Mouse (Mus musculus): ENCODE measurements at regions not wholly inside any gene's neighbourhood (a gene's known extent, or its start where the extent isn't known, plus 50 kb on each side); places are given as distances from the start of the nearest gene placed in this dataset.
A peak's percentile ranks its signal among the peaks of the same experiment; 100 is the strongest.

GRCm38 (mm10) chr17:9931526-9931925 lies 262.0 kb upstream of the Pabpc6 start:
- ATAC-seq (ENCODE audit: borderline replicate concordance, extremely low read depth, low FRiP score, low TSS enrichment) = no peak
- Histone ChIP-seq H3K27ac (no peak overlapping the region), H3K36me3 (no peaks in the 10 kb centered on the region), H3K4me1 (peaks cover 31% of the 10 kb centered on the region), H3K27me3 (no peaks in the 10 kb centered on the region), H3K9ac (no peak overlapping the region), H3K9me3 (no peaks in the 10 kb centered on the region), H3K4me3 (no peak overlapping the region), H3K4me2 (no peak overlapping the region)
- WGBS = 80% methylated on average over 6 of the region's 6 CpGs

DNA sequence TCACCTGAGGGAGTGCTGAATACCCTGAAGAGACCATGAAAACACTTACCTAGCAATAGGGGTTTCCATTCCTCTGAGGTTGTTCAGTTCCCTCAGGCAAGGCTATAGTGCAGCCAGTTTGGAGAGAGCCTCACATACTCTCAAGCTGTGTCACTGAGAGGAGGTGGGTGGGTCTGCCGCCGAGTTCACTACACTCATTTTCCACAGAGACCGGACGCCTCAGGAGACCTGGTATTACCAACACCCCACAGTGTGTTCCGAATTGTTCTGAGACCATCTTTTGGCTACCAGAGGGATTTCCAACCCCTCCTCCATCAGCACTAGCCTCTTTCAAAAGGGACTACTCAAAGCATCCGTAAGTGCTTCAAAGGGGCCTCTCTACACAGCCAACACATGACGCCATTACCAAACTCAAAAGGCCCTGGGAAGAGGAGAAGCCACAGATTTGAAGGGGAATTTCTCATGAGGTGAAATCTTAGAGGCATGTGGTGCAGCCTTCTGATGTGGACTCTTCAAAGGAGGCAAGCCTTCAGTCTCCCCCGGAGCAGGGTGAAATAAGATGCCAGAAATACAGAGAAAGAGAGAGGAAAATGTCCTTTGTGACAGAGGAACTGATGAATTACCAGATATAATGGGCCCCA lies 260.1 kb upstream of the Pabpc6 start:
- no peak overlapping the region for H3K9ac ChIP-seq
- no peak overlapping the region for H3K27ac ChIP-seq
- H3K27me3 ChIP-seq = no peaks in the 10 kb centered on the region
- H3K4me1 ChIP-seq = peaks cover 36% of the 10 kb centered on the region
- no peak for ATAC-seq (ENCODE audit: borderline replicate concordance, extremely low read depth, low FRiP score, low TSS enrichment)
- H3K4me3 ChIP-seq = no peak overlapping the region
- WGBS = 68% methylated on average over 8 of the region's 8 CpGs
- H3K9me3 ChIP-seq = no peaks in the 10 kb centered on the region
- no peak overlapping the region for H3K4me2 ChIP-seq
- H3K36me3 ChIP-seq = no peaks in the 10 kb centered on the region

GRCm38 (mm10) chr17:9927724-9928123 lies 258.2 kb upstream of the Pabpc6 start:
- WGBS = 18% methylated on average over 8 of the region's 8 CpGs
- peak; percentile 58; the same call in 1 of the 2 replicates for ATAC-seq (ENCODE audit: borderline replicate concordance, extremely low read depth, low FRiP score, low TSS enrichment)
- no peak overlapping the region for H3K9ac ChIP-seq

GRCm38 (mm10) chr17:9926308-9926707 lies 256.8 kb upstream of the Pabpc6 start:
- Histone ChIP-seq H3K4me3 (no peak overlapping the region), H3K9me3 (no peaks in the 10 kb centered on the region), H3K9ac (no peak overlapping the region), H3K27ac (peak overlapping the region; percentile 46; the same call in 1 of the 2 replicates), H3K36me3 (no peaks in the 10 kb centered on the region), H3K27me3 (no peaks in the 10 kb centered on the region), H3K4me1 (peaks cover 36% of the 10 kb centered on the region), H3K4me2 (no peak overlapping the region)
- 40% methylated on average over 4 of the region's 4 CpGs for WGBS
- ATAC-seq (ENCODE audit: borderline replicate concordance, extremely low read depth, low FRiP score, low TSS enrichment) = peak; percentile 75; the same call in 1 of the 2 replicates

More at GRCm38 (mm10) chr17:9927724-9928123, 258.2 kb upstream of the Pabpc6 start:
- peaks cover 36% of the 10 kb centered on the region for H3K4me1 ChIP-seq
- H3K27me3 ChIP-seq = no peaks in the 10 kb centered on the region
- H3K9me3 ChIP-seq = no peaks in the 10 kb centered on the region
- H3K4me3 ChIP-seq = no peak overlapping the region
- H3K4me2 ChIP-seq = no peak overlapping the region
- H3K36me3 ChIP-seq = no peaks in the 10 kb centered on the region
- peak overlapping the region; percentile 48; the same call in 1 of the 2 replicates for H3K27ac ChIP-seq

DNA sequence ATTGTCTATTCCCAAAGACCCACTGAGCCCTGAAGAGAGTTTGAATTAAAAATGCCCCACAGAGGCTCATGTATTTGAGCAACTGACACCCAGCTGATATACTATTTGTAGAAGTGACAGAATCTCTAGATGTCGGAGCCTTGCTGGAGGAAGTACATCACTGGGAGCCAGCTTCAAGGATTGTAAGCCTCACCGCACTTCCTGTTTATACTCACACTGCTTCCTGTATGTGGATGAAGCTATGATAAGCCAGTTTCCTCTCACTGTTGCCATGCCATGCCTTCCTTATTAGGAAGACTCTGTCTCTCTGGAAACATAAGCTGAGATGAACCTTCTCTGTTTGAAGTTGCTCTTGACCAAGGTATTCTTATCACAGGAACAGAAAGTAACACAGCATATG lies 251.8 kb upstream of the Pabpc6 start:
- no peaks in the 10 kb centered on the region for H3K9me3 ChIP-seq
- H3K27me3 ChIP-seq = no peaks in the 10 kb centered on the region
- H3K27ac ChIP-seq = no peak overlapping the region
- H3K9ac ChIP-seq = no peak overlapping the region
- no peaks in the 10 kb centered on the region for H3K36me3 ChIP-seq
- WGBS = 70% methylated on average over 2 of the region's 2 CpGs
- H3K4me1 ChIP-seq = 0 out of 2 replicates have a peak, but pooled peaks cover 5% of the 10 kb centered on the region
- ATAC-seq (ENCODE audit: borderline replicate concordance, extremely low read depth, low FRiP score, low TSS enrichment) = no peak
- H3K4me2 ChIP-seq = no peak overlapping the region
- H3K4me3 ChIP-seq = no peak overlapping the region

DNA sequence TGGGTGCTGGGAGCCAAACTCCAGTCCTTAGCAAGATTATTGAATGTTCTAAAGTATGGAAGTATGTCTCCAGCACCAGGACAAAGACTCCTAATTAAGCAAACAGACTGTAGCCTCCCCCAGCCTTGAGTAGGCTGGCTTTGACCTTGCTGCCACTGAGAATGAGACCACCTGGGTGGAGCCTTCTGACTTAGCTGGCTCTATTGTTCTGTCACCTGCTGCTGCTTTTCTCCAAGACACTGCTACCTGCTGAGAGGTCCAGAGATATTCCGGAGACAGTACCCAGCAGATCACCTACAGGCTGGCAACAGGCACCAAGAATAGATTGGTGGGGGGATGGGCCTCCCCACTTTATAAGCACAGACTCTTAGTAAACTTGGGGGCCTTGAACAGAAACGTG lies 247.5 kb upstream of the Pabpc6 start:
- 30% methylated on average over 2 of the region's 2 CpGs for WGBS
- H3K4me3 ChIP-seq = no peak overlapping the region

DNA sequence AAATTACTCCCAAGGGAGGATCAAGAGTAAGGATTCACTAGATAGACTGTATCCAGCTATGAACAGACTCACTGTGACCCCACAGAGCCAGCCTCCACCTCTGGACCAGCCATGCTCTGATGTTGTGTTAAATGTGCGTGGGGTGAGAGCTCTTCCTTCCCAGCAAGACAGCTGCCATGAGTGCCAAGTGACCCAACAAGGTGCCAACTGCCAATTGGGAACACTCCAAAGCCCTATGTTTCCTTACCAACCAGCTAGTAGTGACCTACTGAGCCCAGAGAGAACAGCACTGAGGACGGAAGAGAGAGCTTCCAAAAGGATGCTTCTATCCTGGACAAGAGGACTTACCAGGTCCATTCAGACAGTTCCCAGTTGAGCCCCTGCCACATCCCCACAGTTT lies 241.3 kb upstream of the Pabpc6 start:
- Histone ChIP-seq H3K4me1 (peaks cover 7% of the 10 kb centered on the region), H3K9ac (no peak overlapping the region), H3K27me3 (no peaks in the 10 kb centered on the region), H3K9me3 (no peaks in the 10 kb centered on the region), H3K4me3 (no peak overlapping the region), H3K27ac (no peak overlapping the region), H3K36me3 (no peaks in the 10 kb centered on the region), H3K4me2 (no peak overlapping the region)
- 90% methylated on average over 2 of the region's 2 CpGs for WGBS
- no peak for ATAC-seq (ENCODE audit: borderline replicate concordance, extremely low read depth, low FRiP score, low TSS enrichment)

More for the DNA sequence above, 247.5 kb upstream of the Pabpc6 start:
- Histone ChIP-seq H3K27ac (no peak overlapping the region), H3K9ac (no peak overlapping the region), H3K4me1 (no peaks in the 10 kb centered on the region), H3K36me3 (no peaks in the 10 kb centered on the region), H3K27me3 (no peaks in the 10 kb centered on the region), H3K4me2 (no peak overlapping the region), H3K9me3 (no peaks in the 10 kb centered on the region)
- no peak for ATAC-seq (ENCODE audit: borderline replicate concordance, extremely low read depth, low FRiP score, low TSS enrichment)

DNA sequence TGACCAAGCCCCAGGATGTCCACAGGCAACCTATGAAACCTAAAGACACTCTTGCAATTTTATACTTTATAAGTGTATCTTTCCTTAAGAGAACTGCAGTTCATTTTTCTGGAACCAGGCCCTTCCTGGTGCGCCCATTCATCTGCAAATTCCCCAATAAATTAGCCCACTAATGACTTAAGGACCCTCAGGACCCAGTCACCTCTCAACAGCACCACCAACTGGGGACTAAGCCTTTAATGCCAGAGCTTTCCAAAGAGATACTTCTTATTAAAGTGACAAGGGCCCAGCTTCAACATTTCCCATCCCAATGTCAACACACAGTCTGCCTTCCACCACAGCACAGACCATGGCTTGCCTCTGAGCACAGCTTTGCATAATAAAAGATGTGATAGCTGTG lies 237.6 kb upstream of the Pabpc6 start:
- Histone ChIP-seq H3K9ac (no peak overlapping the region), H3K4me2 (no peak overlapping the region), H3K27ac (no peak overlapping the region), H3K36me3 (no peaks in the 10 kb centered on the region), H3K27me3 (no peaks in the 10 kb centered on the region), H3K9me3 (no peaks in the 10 kb centered on the region), H3K4me3 (no peak overlapping the region), H3K4me1 (peaks cover 36% of the 10 kb centered on the region)
- ATAC-seq (ENCODE audit: borderline replicate concordance, extremely low read depth, low FRiP score, low TSS enrichment) = no peak
- WGBS = 84% methylated on average over 1 of the region's 1 CpGs

GRCm38 (mm10) chr17:9905501-9906462 lies 236.3 kb upstream of the Pabpc6 start:
- Histone ChIP-seq H3K27ac (peak overlapping the region; percentile 70), H3K4me2 (peak overlapping the region; percentile 48), H3K36me3 (no peaks in the 10 kb centered on the region), H3K27me3 (no peaks in the 10 kb centered on the region), H3K4me3 (0 out of 2 replicates have a peak overlapping the region, but pooled peaks have one; percentile 20), H3K4me1 (peaks cover 36% of the 10 kb centered on the region), H3K9ac (no peak overlapping the region), H3K9me3 (no peaks in the 10 kb centered on the region)
- peak; percentile 56; the same call in 1 of the 2 replicates for ATAC-seq (ENCODE audit: borderline replicate concordance, extremely low read depth, low FRiP score, low TSS enrichment)
- 5% methylated on average over 12 of the region's 12 CpGs for WGBS

DNA sequence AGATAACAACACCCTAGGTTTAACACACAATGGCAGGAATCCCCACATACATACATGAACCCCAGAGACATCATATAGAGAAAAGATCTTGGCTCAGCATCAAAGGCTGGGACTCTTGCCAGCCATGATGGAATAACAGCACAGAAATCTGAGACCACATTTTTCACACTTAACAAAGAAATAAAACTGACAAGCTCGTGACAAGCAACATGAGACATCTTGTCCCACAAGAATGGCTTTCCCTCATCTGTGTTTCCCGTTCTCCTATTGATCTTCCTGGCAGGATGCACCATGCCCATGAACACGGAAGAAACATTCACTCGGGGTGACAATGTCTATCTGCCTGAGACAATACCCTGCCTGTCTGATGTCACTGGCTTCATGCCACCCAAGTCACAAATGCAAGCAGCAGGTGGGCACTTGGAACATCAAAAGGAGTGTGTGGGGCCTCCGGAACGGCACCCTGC lies 235.0 kb upstream of the Pabpc6 start:
- no peak overlapping the region for H3K4me2 ChIP-seq
- H3K27ac ChIP-seq = peak overlapping the region; percentile 70
- H3K4me1 ChIP-seq = peaks cover 36% of the 10 kb centered on the region
- peak; percentile 63 for ATAC-seq (ENCODE audit: borderline replicate concordance, extremely low read depth, low FRiP score, low TSS enrichment)
- H3K9me3 ChIP-seq = no peaks in the 10 kb centered on the region
- no peak overlapping the region for H3K4me3 ChIP-seq
- no peaks in the 10 kb centered on the region for H3K36me3 ChIP-seq
- 10% methylated on average over 6 of the region's 6 CpGs for WGBS
- H3K9ac ChIP-seq = no peak overlapping the region
- no peaks in the 10 kb centered on the region for H3K27me3 ChIP-seq

DNA sequence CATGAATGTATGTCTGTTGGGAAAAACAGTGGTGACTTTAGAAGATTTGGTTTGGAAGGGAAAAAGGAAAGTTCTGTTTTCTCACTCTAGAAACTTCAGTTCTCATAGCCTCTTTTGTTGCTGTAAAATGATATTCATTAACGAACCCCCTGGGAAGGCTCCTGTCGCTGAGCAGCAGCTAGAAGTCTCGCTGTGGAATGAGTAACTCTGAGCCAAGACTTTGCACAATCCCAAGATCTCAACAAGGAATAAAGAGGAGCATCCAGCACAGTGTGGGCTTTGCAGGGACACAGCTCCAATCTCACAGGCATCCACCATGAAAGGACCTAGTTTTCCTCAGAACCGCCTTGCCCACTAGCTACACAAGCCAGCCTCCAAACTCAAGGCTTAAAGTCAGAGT lies 233.8 kb upstream of the Pabpc6 start:
- H3K27ac ChIP-seq = peak overlapping the region; percentile 70; the same call in 1 of the 2 replicates
- WGBS = 67% methylated on average over 4 of the region's 4 CpGs
- no peaks in the 10 kb centered on the region for H3K36me3 ChIP-seq
- H3K27me3 ChIP-seq = no peaks in the 10 kb centered on the region
- H3K4me2 ChIP-seq = no peak overlapping the region
- H3K9me3 ChIP-seq = no peaks in the 10 kb centered on the region
- peaks cover 36% of the 10 kb centered on the region for H3K4me1 ChIP-seq
- no peak overlapping the region for H3K9ac ChIP-seq
- H3K4me3 ChIP-seq = no peak overlapping the region
- ATAC-seq (ENCODE audit: borderline replicate concordance, extremely low read depth, low FRiP score, low TSS enrichment) = no peak

DNA sequence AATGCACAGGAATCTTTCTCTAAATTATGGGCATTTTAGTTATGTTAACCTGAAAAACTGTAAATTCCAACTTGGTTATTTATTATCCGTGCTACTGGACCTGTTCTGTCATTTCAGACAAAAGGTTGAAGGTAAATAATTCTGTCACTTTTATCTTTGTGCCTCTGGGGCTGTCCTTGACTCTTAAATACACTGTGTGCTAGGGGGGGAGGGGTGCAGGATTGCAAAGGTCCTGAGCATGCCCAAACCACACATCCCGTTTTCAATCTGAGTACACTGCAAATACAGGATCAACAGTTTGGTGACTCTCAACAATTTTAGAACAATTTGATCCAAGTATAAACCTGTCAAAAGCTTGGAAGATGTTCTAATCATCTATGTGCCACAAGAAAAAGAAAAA lies 227.4 kb upstream of the Pabpc6 start:
- 38% methylated on average over 2 of the region's 2 CpGs for WGBS
- Histone ChIP-seq H3K4me1 (peaks cover 26% of the 10 kb centered on the region), H3K4me3 (no peak overlapping the region), H3K9ac (no peak overlapping the region), H3K36me3 (no peaks in the 10 kb centered on the region), H3K9me3 (no peaks in the 10 kb centered on the region), H3K4me2 (no peak overlapping the region), H3K27ac (no peak overlapping the region), H3K27me3 (no peaks in the 10 kb centered on the region)
- no peak for ATAC-seq (ENCODE audit: borderline replicate concordance, extremely low read depth, low FRiP score, low TSS enrichment)

All from lung, embryonic 15.5 days (tissue).